Mouse (Mus musculus) midbrain, embryonic 13.5 days (tissue): ENCODE measurements around the gene Mapre1. TPM values are rescaled to one million over a fixed set of nuclear protein-coding genes. Genes with fewer than 3 reads are reported as not detected.
"Not testable (repeated sequence)": the region's sequence is repeated elsewhere in the genome, so short reads cannot be mapped to it uniquely, and the experiment has no call there.

ENCODE experiments used
- ATAC-seq: fragments of 200-750 bp; cut with Nextera tagmentation; 2 replicates; pipeline ENCODE4 v1.8.0; 2017; ENCODE audit warnings: mild to moderate bottlenecking, moderate TSS enrichment, moderate library complexity
- H3K27ac ChIP-seq: fragments of 300-500 bp; sonication (generic); 2 replicates; pipeline ENCODE4 v1.5.1; 2015; ENCODE audit warnings: inconsistent platforms, mild to moderate bottlenecking, moderate library complexity
- H3K27me3 ChIP-seq: fragments of 300-500 bp; sonication (generic); 2 replicates; pipeline ENCODE4 v1.6.1; 2015; ENCODE audit warnings: mild to moderate bottlenecking, inconsistent platforms
- H3K36me3 ChIP-seq: fragments of 300-500 bp; sonication (generic); 2 replicates; pipeline ENCODE4 v1.6.1; 2015; ENCODE audit warnings: mild to moderate bottlenecking, inconsistent platforms
- H3K4me1 ChIP-seq: fragments of 300-500 bp; sonication (generic); replicated peaks from 2 replicates; pipeline ENCODE4 v1.6.1; 2015; ENCODE audit warnings: inconsistent platforms
- H3K4me2 ChIP-seq: fragments of 300-500 bp; sonication (generic); replicated peaks from 2 replicates; pipeline ENCODE4 v1.6.1; 2015; ENCODE audit warnings: moderate library complexity, mild to moderate bottlenecking, inconsistent platforms
- H3K4me3 ChIP-seq: fragments of 300-500 bp; sonication (generic); replicated peaks from 2 replicates; pipeline ENCODE4 v1.5.1; 2015; ENCODE audit warnings: mild to moderate bottlenecking, inconsistent platforms
- H3K9ac ChIP-seq: fragments of 300-500 bp; sonication (generic); replicated peaks from 2 replicates; pipeline ENCODE4 v1.6.1; 2015; ENCODE audit warnings: mild to moderate bottlenecking, inconsistent platforms
- H3K9me3 ChIP-seq: fragments of 300-500 bp; sonication (generic); 2 replicates; pipeline ENCODE4 v1.6.1; 2016; ENCODE audit warnings: mild to moderate bottlenecking, inconsistent platforms
- WGBS: fragments of 180-500 bp; shearing (Covaris S2); methylation state at CpG from one replicate; pipeline ENCODE4 v1.1.7; 2015; 5-methylcytosine and 5-hydroxymethylcytosine counted together
- polyA plus RNA-seq: library from polyadenylated mRNA; unstranded; fragments of >200 nt; fragmentation: Nextera tagmentation; extraction: Ambion mirVana; gene quantifications from 2 replicates; pipeline ENCODE4 v1.2.1, GENCODE M21; 2015

Gene Mapre1
- polyA plus RNA-seq, 1 experiment from 2014 or later, result 374 TPM

DNA sequence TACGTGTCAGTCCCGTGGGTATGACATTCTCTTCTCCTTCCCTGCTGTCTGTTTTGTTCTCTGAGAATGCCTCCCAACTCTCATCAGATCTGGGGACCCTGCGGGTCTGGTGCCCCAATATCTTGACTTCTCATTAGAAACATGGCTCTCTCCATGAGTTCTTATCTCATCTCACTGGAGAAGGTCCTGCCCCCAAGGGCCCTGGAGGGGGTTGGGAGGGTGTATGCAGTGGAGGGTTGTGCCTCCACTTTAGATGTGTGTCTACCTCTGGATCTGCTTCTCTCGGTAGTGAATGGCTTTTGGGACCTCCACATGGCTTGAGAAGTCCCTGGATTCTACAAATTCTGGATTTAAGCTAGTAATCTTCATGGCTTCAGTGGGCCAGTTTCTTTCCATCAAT lies 40.1 kb downstream of the Mapre1 start:
- Histone ChIP-seq H3K27me3 (no peaks in the 10 kb centered on the region; the same call in 1 of the 2 replicates), H3K27ac (no peak overlapping the region), H3K9ac (no peak overlapping the region), H3K4me1 (peaks cover 10% of the 10 kb centered on the region), H3K4me3 (no peak overlapping the region), H3K4me2 (no peak overlapping the region), H3K9me3 (no peaks in the 10 kb centered on the region), H3K36me3 (no peaks in the 10 kb centered on the region)
- 86% methylated on average over 4 of the region's 4 CpGs for WGBS
- no peak for ATAC-seq

DNA sequence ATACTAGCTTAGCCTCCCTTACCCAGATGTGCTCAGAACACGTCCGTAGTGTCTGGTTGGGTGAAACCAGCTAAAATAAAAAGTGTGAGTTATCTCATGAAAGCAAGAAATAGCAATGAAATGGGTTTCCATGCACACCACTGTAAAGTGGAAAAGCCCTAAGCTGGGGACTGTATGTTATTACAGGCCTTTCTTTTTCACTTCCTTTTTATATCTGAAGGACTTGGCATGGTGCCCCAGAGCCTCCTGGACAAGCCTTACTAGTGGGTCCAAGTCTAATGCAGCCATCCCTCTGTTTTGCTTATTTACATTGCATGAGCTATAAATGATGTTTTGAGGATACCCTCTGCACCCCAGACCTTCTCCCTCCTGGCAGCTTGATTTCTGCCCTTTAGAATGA lies 43.6 kb downstream of the Mapre1 start:
- Histone ChIP-seq H3K4me1 (no peaks in the 10 kb centered on the region), H3K4me2 (no peak overlapping the region), H3K36me3 (no peaks in the 10 kb centered on the region), H3K9me3 (no peaks in the 10 kb centered on the region), H3K9ac (no peak overlapping the region), H3K27ac (no peak overlapping the region), H3K27me3 (no peaks in the 10 kb centered on the region; the same call in 1 of the 2 replicates), H3K4me3 (no peak overlapping the region)
- WGBS, result 91% methylated on average over 2 of the region's 2 CpGs
- ATAC-seq, result no peak

DNA sequence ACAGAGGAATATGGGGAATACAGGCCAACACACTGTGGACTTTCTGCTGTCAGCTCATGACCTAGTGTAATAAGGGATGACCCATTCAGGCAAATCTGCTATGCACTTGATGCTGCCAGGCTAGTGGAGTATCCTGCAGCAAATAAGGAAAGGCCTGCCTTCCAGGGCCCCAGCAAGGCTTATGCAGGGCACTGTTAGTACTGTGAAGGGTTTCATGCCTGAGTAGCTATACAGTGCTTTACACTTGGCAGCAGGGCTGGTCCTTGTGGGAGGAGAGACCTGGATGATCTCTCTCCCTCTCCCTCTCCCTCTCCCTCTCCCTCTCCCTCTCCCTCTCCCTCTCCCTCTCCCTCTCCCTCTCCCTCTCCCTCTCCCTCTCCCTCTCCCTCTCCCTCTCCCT lies 52.3 kb downstream of the Mapre1 start:
- no peaks in the 10 kb centered on the region for H3K27me3 ChIP-seq
- no peak overlapping the region for H3K9ac ChIP-seq
- H3K4me3 ChIP-seq, result no peak overlapping the region
- H3K36me3 ChIP-seq, result no peaks in the 10 kb centered on the region
- no peaks in the 10 kb centered on the region for H3K9me3 ChIP-seq
- no peak overlapping the region for H3K4me2 ChIP-seq
- no peak overlapping the region for H3K27ac ChIP-seq
- ATAC-seq, result no peak
- H3K4me1 ChIP-seq, result no peaks in the 10 kb centered on the region

DNA sequence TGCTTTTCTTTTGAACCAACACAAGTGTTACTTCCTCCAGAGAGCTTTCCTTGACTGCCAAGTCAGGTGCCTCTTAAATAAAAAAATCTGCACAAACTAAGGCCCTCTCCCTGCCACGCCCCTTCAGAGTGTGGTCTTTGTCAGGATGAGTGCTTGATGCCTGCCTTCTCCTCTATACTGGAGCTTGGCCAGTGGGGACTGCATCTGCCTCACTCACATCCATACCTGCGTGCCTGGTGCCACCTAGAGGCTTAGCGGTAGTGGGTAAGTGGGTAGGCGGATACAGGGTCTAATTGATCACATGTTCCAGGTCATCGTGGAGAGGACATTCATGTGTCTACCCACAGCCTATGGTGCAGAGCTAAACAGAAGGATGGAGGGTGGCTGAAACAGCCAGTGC lies 54.0 kb downstream of the Mapre1 start:
- no peak for ATAC-seq
- Histone ChIP-seq H3K9me3 (no peaks in the 10 kb centered on the region), H3K27ac (no peak overlapping the region), H3K4me2 (no peak overlapping the region), H3K9ac (no peak overlapping the region), H3K36me3 (no peaks in the 10 kb centered on the region), H3K4me3 (no peak overlapping the region), H3K27me3 (no peaks in the 10 kb centered on the region), H3K4me1 (no peaks in the 10 kb centered on the region)
- WGBS, result 64% methylated on average over 5 of the region's 5 CpGs

DNA sequence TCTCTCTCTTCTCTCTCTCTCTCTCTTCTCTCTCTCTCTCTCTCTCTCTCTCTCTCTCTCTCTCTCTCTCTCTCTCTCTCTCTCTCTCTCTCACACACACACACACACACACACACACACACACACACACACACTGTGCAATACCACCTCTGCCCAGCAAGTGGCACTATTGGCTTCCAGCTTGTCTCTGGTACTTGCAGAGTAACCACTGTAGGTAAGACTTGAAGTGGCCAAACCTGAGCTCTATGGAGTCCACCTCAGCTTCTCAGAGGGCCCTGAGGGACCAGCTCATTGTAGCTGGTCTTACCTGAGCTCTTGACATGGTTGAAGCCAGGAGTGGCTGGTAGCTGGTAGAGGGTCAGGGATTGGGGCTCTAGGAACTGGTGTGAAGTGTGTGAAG lies 66.4 kb downstream of the Mapre1 start:
- not testable (repeated sequence) for H3K9ac ChIP-seq, H3K4me3 ChIP-seq, H3K9me3 ChIP-seq, H3K4me1 ChIP-seq, H3K36me3 ChIP-seq, ATAC-seq, H3K4me2 ChIP-seq, H3K27ac ChIP-seq, H3K27me3 ChIP-seq

DNA sequence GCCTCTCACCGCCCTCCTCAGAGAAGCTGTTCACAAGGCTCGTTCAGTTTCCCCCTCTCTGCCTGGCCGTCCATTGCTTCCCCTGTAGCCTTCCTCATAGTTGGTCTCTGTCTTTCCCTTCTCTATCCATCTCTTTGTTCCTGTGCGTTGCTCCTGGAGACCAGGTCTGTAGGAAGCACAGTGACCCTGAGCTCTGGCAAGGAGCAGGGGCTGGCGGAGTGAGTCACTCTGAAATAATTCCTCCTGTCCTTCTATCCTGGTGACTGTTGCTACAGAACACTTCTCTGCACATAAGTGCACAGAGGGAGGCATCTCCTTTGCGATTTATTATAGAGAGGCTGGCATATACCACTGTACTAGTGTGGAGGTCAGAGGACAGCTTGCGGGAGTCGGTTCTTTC lies 67.1 kb downstream of the Mapre1 start:
- 79% methylated on average over 8 of the region's 8 CpGs for WGBS
- Histone ChIP-seq H3K27ac (no peak overlapping the region), H3K9ac (no peak overlapping the region), H3K27me3 (no peaks in the 10 kb centered on the region), H3K4me1 (no peaks in the 10 kb centered on the region), H3K36me3 (no peaks in the 10 kb centered on the region), H3K9me3 (no peaks in the 10 kb centered on the region), H3K4me3 (no peak overlapping the region), H3K4me2 (no peak overlapping the region)
- ATAC-seq, result no peak

DNA sequence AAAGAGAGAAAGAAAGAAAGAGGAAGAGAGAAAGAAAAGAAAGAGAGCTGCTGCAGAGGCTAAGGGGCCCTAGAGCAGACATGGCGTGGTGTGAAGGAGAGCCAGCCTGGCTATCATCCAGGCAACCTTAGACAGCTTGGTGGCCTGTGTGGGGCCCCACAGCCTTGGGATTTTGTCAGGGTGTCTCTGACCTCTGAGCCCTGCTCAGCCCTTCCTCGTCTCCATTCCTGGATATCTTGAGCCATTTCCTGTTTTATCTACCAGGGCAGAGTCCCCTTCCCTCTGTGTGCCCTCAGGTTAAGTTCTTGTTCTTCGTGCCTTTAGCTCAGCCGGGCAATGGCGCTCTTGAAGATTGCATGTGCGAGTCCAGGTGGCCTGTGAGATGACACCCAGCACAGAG lies 67.8 kb downstream of the Mapre1 start:
- Histone ChIP-seq H3K36me3 (no peaks in the 10 kb centered on the region), H3K27me3 (no peaks in the 10 kb centered on the region), H3K4me1 (no peaks in the 10 kb centered on the region), H3K4me3 (no peak overlapping the region), H3K9me3 (no peaks in the 10 kb centered on the region), H3K4me2 (no peak overlapping the region), H3K27ac (no peak overlapping the region), H3K9ac (no peak overlapping the region)
- WGBS, result 88% methylated on average over 6 of the region's 6 CpGs
- no peak for ATAC-seq

DNA sequence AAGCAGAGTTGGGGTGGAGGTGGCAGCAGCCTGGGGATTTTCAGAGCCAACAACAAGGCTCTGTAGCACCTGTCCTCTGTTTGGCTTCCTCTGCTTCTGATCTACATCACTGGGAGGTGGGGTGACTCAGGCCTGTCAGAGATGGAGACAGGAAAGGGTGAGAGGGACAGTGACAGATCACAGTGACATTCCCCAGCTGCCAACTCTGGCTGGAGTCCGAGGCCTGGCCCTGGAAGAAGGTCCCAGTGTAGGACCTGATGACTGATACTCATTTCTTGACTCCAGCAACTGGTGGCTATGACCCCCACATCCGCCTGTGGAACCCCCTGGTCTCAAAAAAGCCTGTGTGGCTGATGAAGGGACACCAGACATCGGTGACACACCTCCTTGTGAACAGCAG lies 68.8 kb downstream of the Mapre1 start:
- 67% methylated on average over 3 of the region's 3 CpGs for WGBS
- ATAC-seq, result no peak
- no peaks in the 10 kb centered on the region for H3K4me1 ChIP-seq

DNA sequence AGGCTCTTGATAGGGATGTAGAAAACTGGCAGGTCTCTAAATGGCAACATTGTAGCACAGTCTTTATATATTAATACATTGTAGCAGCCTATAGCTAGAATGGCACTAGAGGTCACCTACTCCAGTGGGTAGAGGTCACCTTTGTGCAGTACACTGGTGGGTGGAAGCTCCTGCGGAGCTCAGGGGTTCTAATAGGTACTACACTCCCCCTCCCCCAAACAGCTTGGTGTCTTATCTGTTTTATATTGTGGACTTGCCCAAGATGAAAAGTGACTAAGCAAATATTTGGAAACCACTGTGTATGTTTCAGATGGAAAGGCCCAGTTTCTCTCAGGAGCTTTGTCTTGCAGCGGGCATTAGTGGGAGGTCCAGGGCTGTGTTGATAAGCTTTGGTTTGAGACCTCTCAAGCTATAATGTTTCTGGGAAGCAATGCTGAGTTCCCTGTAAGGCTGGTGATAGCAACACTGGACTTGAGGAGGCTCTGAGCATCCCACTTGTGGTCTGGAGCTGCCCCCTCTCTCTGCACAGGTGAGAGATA lies 81.0 kb downstream of the Mapre1 start:
- no peaks in the 10 kb centered on the region for H3K27me3 ChIP-seq
- H3K4me3 ChIP-seq, result no peak overlapping the region
- H3K27ac ChIP-seq, result no peak overlapping the region
- H3K4me2 ChIP-seq, result no peak overlapping the region
- H3K36me3 ChIP-seq, result no peaks in the 10 kb centered on the region
- ATAC-seq, result no peak
- H3K9ac ChIP-seq, result no peak overlapping the region
- peaks cover 4% of the 10 kb centered on the region; the same call in 1 of the 2 replicates for H3K4me1 ChIP-seq
- no peaks in the 10 kb centered on the region for H3K9me3 ChIP-seq
- WGBS, result 85% methylated on average over 2 of the region's 2 CpGs

More for the DNA sequence above, 68.8 kb downstream of the Mapre1 start:
- Histone ChIP-seq H3K4me2 (no peak overlapping the region), H3K4me3 (no peak overlapping the region), H3K9ac (no peak overlapping the region), H3K27me3 (no peaks in the 10 kb centered on the region), H3K27ac (no peak overlapping the region), H3K9me3 (no peaks in the 10 kb centered on the region), H3K36me3 (no peaks in the 10 kb centered on the region)

Other genes with a start within 250 kb of the Mapre1 start
- not detected in 2 replicates for gene 4930404H24Rik, start 248.5 kb upstream of the Mapre1 start, polyA plus RNA-seq
- gene Nol4l, start 211.3 kb upstream of the Mapre1 start, polyA plus RNA-seq, result 41.9 and 43.9 TPM in 2 replicates
- gene Commd7, start 108.5 kb upstream of the Mapre1 start, polyA plus RNA-seq, result 84.6 and 87.2 TPM in 2 replicates
- 5.0 and 5.4 TPM in 2 replicates for gene Dnmt3b, start 91.8 kb upstream of the Mapre1 start, polyA plus RNA-seq
- gene Dnmt3c, start 44.6 kb upstream of the Mapre1 start, polyA plus RNA-seq, result 0.08 TPM in 1 of 2 replicates, not detected in the other
- gene Efcab8, start 38.7 kb downstream of the Mapre1 start, polyA plus RNA-seq, result not detected in 2 replicates
- gene Sun5, start 129.8 kb downstream of the Mapre1 start, polyA plus RNA-seq, result not detected in 2 replicates
- not detected in 2 replicates for gene Bpifb2, start 133.8 kb downstream of the Mapre1 start, polyA plus RNA-seq
- gene Bpifb6, start 159.1 kb downstream of the Mapre1 start, polyA plus RNA-seq, result not detected in 2 replicates
- gene Bpifb3, start 177.0 kb downstream of the Mapre1 start, polyA plus RNA-seq, result not detected in 2 replicates
- not detected in 2 replicates for gene Bpifb4, start 196.9 kb downstream of the Mapre1 start, polyA plus RNA-seq
- gene Bpifa6, start 233.7 kb downstream of the Mapre1 start, polyA plus RNA-seq, result not detected in 2 replicates